Mouse (Mus musculus) left cerebral cortex, adult 2 months (tissue): ENCODE measurements at regions not wholly inside any gene's neighbourhood (a gene's known extent, or its start where the extent isn't known, plus 50 kb on each side); places are given as distances from the start of the nearest gene placed in this dataset.

Source experiments
- DNase-seq, 2 experiments: peaks; one replicate each; pipeline ENCODE4 v3.0.0; 2021 to 2022; ENCODE audit warnings: low spot score in 2 of 2, mixed read lengths in 1 of 2; ENCODE audit errors: extremely low spot score in 1 of 2
- H3K27ac ChIP-seq: fragments of 200-600 bp; 2 replicates; pipeline ENCODE4 v1.8.1; 2022
- H3K4me3 ChIP-seq: fragments of 200-600 bp; 2 replicates; pipeline ENCODE4 v1.8.1; 2022
- CTCF ChIP-seq: fragments of 200-600 bp; IDR thresholded peaks from 2 replicates; pipeline ENCODE4 v1.8.1; 2022; ENCODE audit warnings: antibody characterized with exemption, mild to moderate bottlenecking, moderate library complexity
- intact Hi-C: fragments of 180-260 bp; cut with DNase I; formaldehyde crosslinking; loops from one replicate; pipeline ENCODE4 v1.15.1; 2025

DNA sequence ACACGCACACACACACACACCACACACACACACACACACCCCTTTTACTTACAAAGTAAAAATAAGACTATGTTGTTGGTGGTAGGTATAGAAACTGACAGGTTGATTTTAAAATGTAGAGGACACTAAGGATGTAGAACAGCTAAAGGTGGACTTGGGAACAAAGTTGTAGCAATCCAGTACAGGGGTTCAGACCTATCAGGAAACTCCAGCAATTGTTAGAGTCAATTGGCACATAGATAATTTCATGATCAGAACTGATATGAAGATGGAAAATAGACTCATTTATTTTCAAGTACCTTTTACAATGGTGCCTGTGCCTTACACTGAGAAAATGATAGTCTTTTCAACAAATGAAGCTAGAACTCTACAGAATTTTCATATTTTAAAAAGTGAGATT lies 122.3 kb upstream of the Max start:
- Histone ChIP-seq H3K4me3 (no peak overlapping the region), H3K27ac (no peak overlapping the region)
- TF ChIP-seq CTCF = no peak
- intact Hi-C loops = no loop called here
- DNase-seq = no peak

DNA sequence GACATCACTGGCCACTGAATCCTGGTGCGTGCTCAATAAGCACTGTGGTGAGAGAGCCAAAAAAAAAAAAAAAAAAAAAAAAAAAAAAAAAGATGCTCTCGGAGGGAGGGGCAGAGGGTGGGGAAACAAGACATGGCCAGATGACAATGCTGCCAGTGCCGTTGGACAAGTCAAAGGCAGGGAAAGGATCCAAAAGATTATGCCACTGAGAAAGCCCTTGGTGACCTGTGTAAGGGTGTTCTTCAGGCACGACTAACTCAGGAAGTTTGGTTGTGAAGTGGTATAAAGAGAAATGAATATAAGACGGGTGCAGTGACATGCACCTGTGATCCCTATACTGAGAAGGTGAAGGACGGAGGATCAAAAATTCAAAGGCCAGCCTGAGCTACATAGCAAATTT lies 121.8 kb upstream of the Max start:
- DNase-seq = no peak
- Histone ChIP-seq H3K4me3 (no peak overlapping the region), H3K27ac (no peak overlapping the region)
- intact Hi-C loops = no loop called here
- no peak for TF ChIP-seq CTCF

DNA sequence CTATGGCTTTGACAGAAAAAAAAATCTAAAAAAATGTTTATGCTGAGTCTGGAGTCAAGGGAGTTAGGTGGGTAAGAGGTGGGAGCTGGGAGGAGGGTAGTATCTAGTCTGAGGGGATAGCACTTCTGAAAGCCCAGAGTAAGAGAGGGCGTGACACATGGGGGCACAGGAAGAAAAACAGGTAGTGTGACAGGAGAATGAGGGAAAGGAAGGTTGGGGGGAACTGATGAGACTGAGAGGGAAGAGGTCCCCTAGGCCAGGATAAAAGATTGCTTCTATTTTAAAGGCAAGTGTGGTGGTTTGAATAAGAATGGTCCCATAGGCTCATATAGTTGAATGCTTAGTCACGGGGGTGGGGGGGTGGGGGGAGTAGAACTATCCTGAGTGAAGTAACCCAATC lies 119.8 kb upstream of the Max start:
- no peak overlapping the region for H3K4me3 ChIP-seq
- intact Hi-C loops = no loop called here
- TF ChIP-seq CTCF = no peak
- H3K27ac ChIP-seq = no peak overlapping the region
- no peak for DNase-seq

DNA sequence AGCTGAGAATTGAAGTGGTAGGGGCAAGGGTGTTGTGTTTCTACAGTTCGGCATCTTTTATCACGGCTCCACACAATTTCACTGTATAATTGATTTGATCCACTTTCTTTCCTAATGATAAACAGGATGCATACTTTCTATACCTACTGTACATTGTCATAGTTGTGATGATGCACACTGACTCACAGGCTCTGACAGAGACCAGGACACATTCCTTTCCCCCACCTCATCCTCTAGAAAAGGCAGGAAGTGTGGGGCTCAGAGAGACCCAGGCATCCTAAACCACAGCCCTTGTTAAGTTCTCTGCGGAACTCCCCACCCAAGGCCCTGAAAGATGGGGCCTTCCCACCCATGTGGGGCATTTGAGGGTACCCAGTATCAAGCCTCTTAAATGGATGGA lies 117.5 kb upstream of the Max start:
- no peak for DNase-seq
- no peak overlapping the region for H3K4me3 ChIP-seq
- no peak overlapping the region for H3K27ac ChIP-seq
- intact Hi-C loops = no loop called here
- no peak for TF ChIP-seq CTCF

DNA sequence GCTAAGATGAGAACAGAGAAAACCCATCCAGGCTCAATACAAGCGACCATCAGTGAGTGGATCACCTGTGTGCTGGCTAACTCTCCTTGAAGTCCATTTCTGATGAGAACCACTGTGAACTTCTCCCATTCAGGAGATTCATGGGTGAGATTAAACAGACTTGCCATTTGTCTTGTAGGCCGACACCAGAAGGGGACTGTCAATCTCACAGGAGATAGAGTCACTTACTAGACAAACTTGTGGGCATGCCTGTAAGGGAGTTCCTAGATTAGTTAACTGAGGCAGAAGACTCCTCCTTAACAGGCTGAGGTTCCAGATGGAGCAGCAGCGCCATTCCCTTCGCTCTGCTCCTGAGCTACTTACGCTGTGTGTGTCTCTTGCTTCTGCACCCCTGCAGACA lies 114.7 kb upstream of the Max start:
- intact Hi-C loops = no loop called here
- TF ChIP-seq CTCF = no peak
- DNase-seq = no peak
- H3K27ac ChIP-seq = no peak overlapping the region
- H3K4me3 ChIP-seq = no peak overlapping the region

DNA sequence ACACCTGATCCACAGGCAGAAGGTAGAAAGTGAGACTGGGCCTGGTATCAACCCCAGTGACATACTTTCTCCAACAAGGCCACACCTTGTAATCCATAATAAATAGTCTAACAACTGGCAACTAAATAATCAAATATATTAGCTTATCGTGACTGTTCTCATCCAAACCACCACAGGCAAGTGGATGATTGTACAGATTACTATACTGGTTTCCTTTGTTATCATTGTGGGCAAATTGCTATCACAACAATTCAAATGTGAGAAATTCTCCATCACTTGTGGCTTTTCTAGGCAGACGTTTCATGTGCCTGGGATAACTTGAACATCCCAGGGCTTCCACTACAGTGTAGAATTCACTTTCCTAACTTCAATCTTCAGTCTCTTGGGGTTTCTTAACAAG lies 112.6 kb upstream of the Max start:
- no peak for TF ChIP-seq CTCF
- Histone ChIP-seq H3K4me3 (no peak overlapping the region), H3K27ac (no peak overlapping the region)
- DNase-seq = no peak
- intact Hi-C loops = no loop called here

DNA sequence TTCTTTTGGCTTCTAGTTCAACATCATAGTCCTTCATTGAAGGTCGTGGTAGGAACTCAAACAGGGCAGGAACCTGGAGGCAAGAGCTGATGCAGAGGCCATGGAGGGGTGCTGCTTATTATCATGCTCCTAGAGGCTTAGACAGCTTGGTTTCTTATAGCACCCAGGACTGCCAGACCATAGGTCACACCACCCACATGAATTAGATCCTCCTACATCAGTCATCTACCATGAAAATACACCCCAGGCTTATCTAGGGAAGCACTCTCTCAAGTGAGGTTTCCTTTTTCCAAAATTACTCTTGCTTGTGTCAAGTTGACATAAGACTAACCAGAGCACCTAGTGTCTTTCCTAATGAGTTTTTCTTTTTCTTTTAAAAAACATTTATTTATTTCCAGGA lies 109.7 kb upstream of the Max start:
- Histone ChIP-seq H3K27ac (no peak overlapping the region), H3K4me3 (no peak overlapping the region)
- no peak for TF ChIP-seq CTCF
- intact Hi-C loops = no loop called here
- no peak for DNase-seq

DNA sequence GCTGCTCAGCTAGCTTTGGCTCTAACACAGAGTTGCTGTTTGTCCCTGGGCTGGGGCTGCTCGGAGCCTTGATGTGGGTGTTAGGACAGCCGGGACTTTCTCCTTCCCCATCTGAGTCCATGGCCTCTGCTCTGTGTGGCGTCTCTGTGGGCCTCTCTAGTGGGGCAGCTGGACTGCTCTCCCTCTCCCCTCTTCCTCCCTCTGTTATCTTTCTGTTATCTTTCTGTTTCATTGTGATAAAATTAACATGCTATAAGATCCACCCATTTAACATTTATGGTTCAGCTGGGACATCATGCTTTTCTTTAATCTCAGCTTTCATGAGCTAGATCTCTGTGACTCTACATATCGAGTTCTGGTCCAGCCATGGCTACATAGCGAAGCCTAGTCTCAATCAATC lies 105.9 kb upstream of the Max start:
- TF ChIP-seq CTCF = no peak
- DNase-seq = no peak
- Histone ChIP-seq H3K4me3 (no peak overlapping the region), H3K27ac (no peak overlapping the region)
- intact Hi-C loops = no loop called here

DNA sequence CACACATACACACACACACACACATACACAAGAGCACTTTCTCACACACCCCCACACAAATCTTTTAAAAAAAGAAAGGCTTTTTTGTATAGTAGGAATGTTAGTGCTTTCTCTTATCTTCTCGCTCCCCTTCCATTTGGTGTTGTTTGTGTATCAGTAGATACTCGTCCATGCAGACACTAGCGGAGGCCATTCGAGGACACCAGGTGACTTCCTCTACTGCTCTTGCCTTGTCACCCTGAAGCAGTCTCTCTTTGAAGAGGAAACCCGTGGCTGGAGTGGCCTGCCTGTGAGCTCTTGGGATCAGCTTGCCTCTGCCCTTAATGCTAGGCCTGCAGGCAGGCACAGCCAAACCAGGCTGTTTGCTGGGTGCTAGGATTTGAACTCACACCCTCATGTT lies 105.1 kb upstream of the Max start:
- no peak for TF ChIP-seq CTCF
- DNase-seq = no peak
- intact Hi-C loops = no loop called here
- Histone ChIP-seq H3K4me3 (no peak overlapping the region), H3K27ac (no peak overlapping the region)

DNA sequence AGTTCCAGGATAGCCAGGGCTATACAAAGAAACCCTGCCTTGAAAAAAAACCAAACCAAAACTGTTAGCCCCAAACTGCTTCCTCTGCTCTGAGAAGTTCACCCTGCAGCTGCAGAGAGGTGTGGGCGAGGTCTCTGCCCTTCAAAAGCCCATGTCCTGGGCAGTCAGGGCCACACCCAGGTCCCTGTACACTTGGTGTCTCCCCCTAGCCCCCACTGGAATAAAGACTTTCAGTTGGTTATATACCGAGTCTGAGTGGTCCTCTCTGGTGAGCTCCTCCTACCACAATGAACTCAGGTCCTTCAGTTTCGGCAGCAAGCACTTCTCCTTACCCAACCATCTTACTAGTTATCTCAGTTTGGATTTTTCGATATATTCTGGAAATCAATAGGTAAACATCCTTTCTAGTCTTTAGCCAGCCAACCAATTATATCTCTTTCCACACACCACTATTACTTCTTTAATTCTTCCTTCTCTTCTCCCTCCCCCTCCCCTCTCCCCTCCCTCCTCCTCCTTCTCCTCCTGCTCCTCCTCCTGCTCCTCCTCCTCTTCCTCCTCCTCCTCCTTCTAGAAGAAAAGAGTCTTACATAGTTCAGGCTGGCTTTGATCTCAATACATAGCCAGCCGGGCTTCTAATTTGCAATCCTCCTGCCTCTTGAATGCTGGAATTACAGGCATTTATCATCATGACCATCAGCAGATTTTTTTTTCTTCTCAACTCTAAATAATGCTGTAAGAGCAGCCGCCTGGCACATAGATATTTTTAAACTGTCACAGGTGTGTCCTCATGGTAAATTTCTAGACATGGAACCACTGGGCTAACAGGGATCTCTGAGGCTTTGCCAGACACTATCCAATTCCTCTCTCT lies 103.9 kb upstream of the Max start:
- Histone ChIP-seq H3K27ac (no peak overlapping the region), H3K4me3 (no peak overlapping the region)
- intact Hi-C loops = no loop called here
- DNase-seq = no peak
- no peak for TF ChIP-seq CTCF

DNA sequence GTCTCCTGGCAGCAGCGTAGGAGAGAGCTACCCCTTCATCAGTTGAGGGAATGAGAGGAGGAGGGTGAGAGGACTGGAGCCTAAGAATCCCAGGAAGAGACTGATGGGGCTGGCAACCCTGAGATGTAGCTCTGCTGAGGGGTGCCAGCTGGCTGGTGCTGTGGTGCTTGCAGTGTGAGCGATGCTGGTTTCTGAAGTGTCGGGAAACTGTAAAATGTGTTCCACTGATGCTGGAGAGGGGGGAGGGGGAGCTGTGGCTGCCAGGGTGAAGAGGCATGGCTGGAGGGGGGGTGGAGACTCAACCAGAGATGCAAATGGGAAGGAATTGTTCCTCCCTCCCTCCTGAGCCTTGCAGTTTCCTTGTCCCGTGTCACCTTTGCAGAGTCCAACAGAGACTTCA lies 102.0 kb upstream of the Max start:
- DNase-seq = no peak
- TF ChIP-seq CTCF = no peak
- Histone ChIP-seq H3K4me3 (no peak overlapping the region), H3K27ac (no peak overlapping the region)
- intact Hi-C loops = no loop called here

DNA sequence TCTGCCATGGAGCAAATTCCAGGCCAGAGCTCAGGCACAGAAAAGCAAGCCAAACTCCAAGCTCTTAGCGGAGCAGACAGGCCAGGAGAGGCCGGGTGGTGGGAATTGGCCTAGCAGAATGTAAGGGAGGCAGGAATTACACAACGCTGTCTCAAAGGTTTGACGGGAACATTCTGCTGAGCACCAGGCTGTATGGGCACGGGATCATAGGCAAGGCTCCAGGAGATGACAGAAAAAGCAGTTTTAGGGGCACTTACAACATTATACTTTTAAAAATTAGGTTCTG lies 99.5 kb upstream of the Max start:
- TF ChIP-seq CTCF = no peak
- DNase-seq = no peak
- intact Hi-C loops = no loop called here
- peak overlapping the region; percentile 51; the same call in 1 of the 2 replicates for H3K27ac ChIP-seq
- H3K4me3 ChIP-seq = no peak overlapping the region

DNA sequence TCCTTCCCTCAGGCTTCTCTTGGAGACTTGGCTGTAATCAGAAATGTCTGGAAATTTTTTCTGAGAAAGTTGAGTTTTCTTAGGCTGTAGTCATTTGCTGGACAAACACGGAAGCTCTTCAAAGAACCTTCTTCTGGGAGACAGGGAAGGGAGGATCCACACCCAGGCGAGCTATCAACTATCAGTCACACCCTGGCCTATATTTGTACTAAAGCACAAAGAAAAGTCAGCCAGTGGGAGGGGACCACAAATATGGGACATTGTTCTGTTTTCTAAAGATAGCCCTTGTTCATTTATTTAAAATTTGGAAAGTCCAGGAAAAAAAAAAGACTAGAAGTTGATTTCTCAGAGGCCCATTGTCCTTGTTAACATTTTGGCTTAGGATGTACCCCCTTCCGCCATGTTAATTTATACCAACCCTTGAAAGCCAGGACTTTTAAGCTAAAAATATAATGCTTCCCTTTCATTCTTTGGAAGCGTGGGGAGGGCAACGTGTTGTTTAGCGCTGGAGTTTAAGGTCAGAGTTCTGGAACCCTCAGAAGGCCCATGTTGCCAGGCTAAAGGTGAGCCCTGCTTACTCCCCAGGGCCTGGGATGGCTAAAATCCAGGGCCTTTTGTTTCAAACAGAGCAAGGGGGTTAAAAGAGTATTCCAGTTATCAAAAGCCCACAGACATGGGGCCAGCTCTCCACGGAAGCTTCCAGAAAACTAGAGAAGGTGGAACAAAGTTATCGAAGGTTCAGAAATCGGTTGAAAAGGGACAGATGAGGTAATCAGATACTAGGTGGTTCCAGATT lies 99.0 kb upstream of the Max start:
- no peak for TF ChIP-seq CTCF
- no peak for DNase-seq
- intact Hi-C loops = no loop called here
- Histone ChIP-seq H3K4me3 (no peak overlapping the region), H3K27ac (peak overlapping the region; percentile 63)
